Mouse (Mus musculus): Measurements from ENCODE around the gene Trim63. TPM values are rescaled to one million over a fixed set of nuclear protein-coding genes. Genes with fewer than 3 reads are reported as not detected.

Trim63 gene
- polyA plus RNA-seq, 1 experiment: 0.36 TPM

DNA sequence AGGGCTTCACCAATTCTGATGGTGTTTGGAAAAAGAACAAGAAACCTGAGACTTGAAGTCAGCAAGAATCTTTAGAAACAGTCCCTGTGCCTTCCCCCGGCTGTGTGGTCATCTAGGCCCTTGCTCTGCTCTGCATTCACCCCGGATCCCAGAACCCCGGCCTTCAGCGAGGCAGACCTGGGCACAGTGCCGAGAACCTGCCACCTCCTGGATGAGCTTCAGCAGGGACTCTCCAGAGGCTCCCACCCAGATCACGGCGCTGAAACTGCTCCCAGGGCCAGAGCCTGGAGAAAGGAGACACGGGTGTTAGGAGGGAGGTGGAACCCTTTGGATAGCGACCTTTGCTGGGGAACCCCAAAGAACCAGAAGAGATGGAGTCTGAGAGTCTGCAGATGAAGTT lies 47.2 kb downstream of the Trim63 start:
- no peak for DNase-seq (ENCODE audit: extremely low spot score in 1 of 2, low spot score in 1 of 2)

GRCm38 (mm10) chr4:134362586-134362985 lies 47.7 kb downstream of the Trim63 start:
- DNase-seq (ENCODE audit: extremely low spot score in 1 of 2, low spot score in 1 of 2): no peak

- DNase-seq (ENCODE audit: extremely low spot score in 1 of 2, low spot score in 1 of 2): no peak
These were observed 50.4 kb downstream of the Trim63 start for GRCm38 (mm10) chr4:134365280-134365679.

- DNase-seq (ENCODE audit: extremely low spot score in 1 of 2, low spot score in 1 of 2): peak; percentile 74 to 85
These were observed 55.8 kb downstream of the Trim63 start for GRCm38 (mm10) chr4:134370649-134371221.

DNA sequence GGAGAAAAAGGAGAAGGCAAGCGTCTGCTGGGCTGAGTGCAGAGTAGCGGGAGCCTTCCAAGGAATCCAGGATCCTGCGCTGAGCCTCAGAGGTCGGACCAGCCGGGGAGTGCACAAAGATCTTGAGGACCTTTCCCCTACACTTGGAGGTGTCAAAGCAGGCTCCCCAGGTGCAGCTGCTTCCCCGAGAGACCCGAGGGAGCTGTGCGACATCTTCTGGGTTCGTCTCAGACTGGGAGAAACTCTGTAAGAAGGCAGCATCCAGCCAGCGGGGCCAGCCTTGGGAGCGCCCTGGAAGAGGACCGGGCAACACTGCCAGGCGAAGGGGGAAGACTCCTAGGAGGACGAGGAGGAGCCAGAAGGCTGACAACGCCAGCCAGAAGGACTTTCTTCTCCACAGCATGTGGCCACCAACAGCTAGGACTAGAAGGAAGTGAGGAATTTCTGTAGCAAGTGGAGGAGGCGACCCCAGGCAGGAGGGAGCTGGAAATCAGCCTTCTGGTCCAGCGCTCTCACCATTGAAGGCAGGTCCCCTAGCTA lies 56.5 kb downstream of the Trim63 start:
- peak in 1 of 2 experiments; percentile 30 for DNase-seq (ENCODE audit: extremely low spot score in 1 of 2, low spot score in 1 of 2)

GRCm38 (mm10) chr4:134372294-134372747 lies 57.4 kb downstream of the Trim63 start:
- peak; percentile 75 to 90 for DNase-seq (ENCODE audit: extremely low spot score in 1 of 2, low spot score in 1 of 2)

DNA sequence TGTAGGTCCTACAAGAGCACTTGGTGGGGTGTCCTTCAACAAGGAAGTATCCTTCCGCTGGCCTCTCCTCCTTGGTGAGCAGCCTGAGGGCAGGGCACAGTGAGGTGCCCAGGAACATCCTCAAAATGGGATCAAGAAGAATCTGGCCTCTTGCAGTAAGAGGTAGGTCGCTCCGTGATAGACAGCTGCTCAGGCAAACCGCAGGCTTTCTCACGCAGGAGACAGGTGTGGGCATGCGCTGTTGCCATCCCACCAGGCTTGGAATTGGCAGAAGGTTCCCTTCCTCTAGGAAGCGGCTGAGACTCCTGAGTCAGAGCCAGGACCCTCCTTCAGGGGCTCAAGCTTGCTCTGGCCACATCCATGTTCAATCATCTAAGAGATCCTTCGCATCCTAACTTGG lies 58.4 kb downstream of the Trim63 start:
- DNase-seq (ENCODE audit: extremely low spot score in 1 of 2, low spot score in 1 of 2): peak in 1 of 2 experiments; percentile 41

DNA sequence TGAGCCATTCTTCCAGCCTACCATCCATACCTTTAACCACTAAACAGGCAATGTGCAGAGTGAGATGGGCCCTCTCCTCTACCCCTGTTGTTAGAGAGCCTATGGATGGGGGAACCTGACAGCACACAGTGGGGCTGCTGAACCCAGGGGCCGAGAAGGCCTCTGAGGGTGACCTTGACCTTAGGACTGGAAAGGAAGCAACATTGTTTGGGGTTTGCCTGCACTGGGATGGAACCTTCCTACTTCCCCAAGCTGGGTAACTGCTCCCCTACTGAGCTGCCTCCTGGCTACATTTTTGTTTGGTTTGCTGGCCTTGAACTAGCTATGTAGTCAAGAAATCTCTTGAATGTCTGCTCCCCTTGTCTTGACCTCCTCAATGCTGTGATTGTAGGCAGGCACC lies 59.4 kb downstream of the Trim63 start:
- no peak for DNase-seq (ENCODE audit: extremely low spot score in 1 of 2, low spot score in 1 of 2)

DNA sequence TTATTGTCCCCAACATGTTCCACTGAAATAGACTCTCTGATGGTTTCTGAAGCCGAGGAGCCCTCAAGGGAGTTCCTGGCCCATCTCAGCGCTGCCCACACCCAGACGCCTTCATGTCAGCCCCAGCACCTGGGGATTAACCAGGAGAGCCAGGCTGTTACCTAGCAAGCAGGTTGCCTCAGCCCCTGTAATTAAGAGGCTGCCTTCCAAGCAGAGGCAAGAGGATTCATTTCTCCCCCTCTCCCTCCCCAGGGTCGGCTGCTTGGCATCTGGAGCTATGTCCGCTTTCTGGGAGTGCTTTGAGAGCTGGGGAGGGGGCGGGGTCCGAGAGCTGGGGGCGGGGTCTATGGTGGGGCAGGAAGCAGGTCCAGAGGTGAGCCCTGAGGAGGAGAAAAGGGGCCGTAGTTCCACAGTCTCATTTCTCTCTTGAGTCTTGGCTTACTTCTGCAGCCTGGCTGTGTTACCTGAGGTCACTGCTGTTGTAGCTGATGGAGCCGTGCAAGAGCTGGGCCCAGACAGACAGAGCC lies 63.2 kb downstream of the Trim63 start:
- no peak for DNase-seq (ENCODE audit: extremely low spot score in 1 of 2, low spot score in 1 of 2)

Other genes starting within 250 kb of the Trim63 start
- gene Cd52, start 220.0 kb upstream of the Trim63 start, polyA plus RNA-seq (2012; rRNA removed): 5.6 and 7.1 TPM in 2 replicates
- 42.6 and 43.1 TPM in 2 replicates for gene Ubxn11, start 212.6 kb upstream of the Trim63 start, polyA plus RNA-seq (2012; rRNA removed)
- gene Sh3bgrl3, start 186.3 kb upstream of the Trim63 start, polyA plus RNA-seq (2012; rRNA removed): 415 and 538 TPM in 2 replicates
- 18.1 and 25.0 TPM in 2 replicates for gene Cep85, start 128.0 kb upstream of the Trim63 start, polyA plus RNA-seq (2012; rRNA removed)
- 0.04 TPM in 1 of 2 replicates, not detected in the other for gene Gm7534, start 112.1 kb upstream of the Trim63 start, polyA plus RNA-seq (2012; rRNA removed)
- gene Catsper4, start 87.7 kb upstream of the Trim63 start, polyA plus RNA-seq (2012; rRNA removed): 0.10 and 0.19 TPM in 2 replicates
- gene Cnksr1, start 76.7 kb upstream of the Trim63 start, polyA plus RNA-seq (2012; rRNA removed): 0.36 and 0.44 TPM in 2 replicates
- not detected in 2 replicates for gene E130218I03Rik, start 71.5 kb upstream of the Trim63 start, polyA plus RNA-seq (2012; rRNA removed)
- gene Zfp593, start 69.5 kb upstream of the Trim63 start, polyA plus RNA-seq (2012; rRNA removed): 10.0 and 11.3 TPM in 2 replicates
- gene Gm30191, start 68.2 kb upstream of the Trim63 start, polyA plus RNA-seq (2012; rRNA removed): not detected in 2 replicates
- gene Grrp1, start 61.0 kb upstream of the Trim63 start, polyA plus RNA-seq (2012; rRNA removed): 7.4 and 7.9 TPM in 2 replicates
- gene Pdik1l, start 27.2 kb upstream of the Trim63 start, polyA plus RNA-seq (2012; rRNA removed): 8.5 and 8.9 TPM in 2 replicates
- gene Slc30a2, start 28.1 kb downstream of the Trim63 start, polyA plus RNA-seq (2012; rRNA removed): 0.29 and 0.58 TPM in 2 replicates
- gene Extl1, start 68.7 kb downstream of the Trim63 start, polyA plus RNA-seq (2012; rRNA removed): 30.3 and 32.1 TPM in 2 replicates
- 11.4 and 12.4 TPM in 2 replicates for gene Pafah2, start 81.2 kb downstream of the Trim63 start, polyA plus RNA-seq (2012; rRNA removed)
- 976 and 1,019 TPM in 2 replicates for gene Stmn1, start 153.2 kb downstream of the Trim63 start, polyA plus RNA-seq (2012; rRNA removed)
- gene Paqr7, start 181.6 kb downstream of the Trim63 start, polyA plus RNA-seq (2012; rRNA removed): 60.0 and 65.6 TPM in 2 replicates
- gene Aunip, start 195.9 kb downstream of the Trim63 start, polyA plus RNA-seq (2012; rRNA removed): 0.50 TPM in 1 of 2 replicates, not detected in the other
- 135 and 139 TPM in 2 replicates for gene Mtfr1l, start 220.3 kb downstream of the Trim63 start, polyA plus RNA-seq (2012; rRNA removed)
- gene Selenon, start 237.0 kb downstream of the Trim63 start, polyA plus RNA-seq (2012; rRNA removed): 16.4 and 19.4 TPM in 2 replicates